Mouse (Mus musculus): Measurements from ENCODE around the gene Eml4. TPM values are rescaled to one million over a fixed set of nuclear protein-coding genes. Genes with fewer than 3 reads are reported as not detected.
A peak's percentile ranks its signal among the peaks of the same experiment; 100 is the strongest.

The Eml4 gene
- polyA plus RNA-seq, 1 experiment, result 13.0 TPM

DNA sequence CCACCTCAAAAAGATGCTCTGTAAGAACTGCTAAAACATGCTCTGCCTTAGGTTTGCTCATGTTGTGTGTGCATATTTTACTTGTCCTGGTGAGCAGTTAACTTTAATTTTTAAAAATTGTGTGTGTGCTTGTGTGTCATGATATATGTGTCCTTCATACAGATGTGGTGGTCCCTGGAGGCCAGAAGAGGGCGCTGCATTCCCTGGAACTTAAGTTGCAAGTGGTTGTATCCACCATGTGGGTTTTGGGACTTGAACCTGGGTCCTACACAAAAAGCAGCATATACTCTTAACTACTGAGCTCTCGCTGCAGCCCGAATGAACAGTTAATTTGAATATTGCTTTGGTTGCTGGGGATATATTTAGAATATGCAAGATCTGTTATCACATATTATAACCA is 36.4 kb downstream of the Eml4 start:
- TF ChIP-seq CTCF (IDR thresholded peaks at IDR 0.05; ENCODE audit: borderline replicate concordance, control insufficient read depth, extremely low read depth, insufficient read depth, low read length, poor library complexity), result no peak
- no peak for TF ChIP-seq POLR2A (IDR thresholded peaks at IDR 0.05; ENCODE audit: control insufficient read depth, extremely low read depth, insufficient read depth, low read length, poor library complexity)
- Histone ChIP-seq H3K36me3 (ENCODE audit: control insufficient read depth, insufficient read depth, low read length) (no peaks in the 10 kb centered on the region), H3K27ac (ENCODE audit: control insufficient read depth, insufficient read depth, low read length) (no peak overlapping the region), H3K27me3 (ENCODE audit: control insufficient read depth, insufficient read depth, low read length) (no peaks in the 10 kb centered on the region), H3K4me1 (replicated peaks; ENCODE audit: control insufficient read depth, insufficient read depth, low read length) (no peaks in the 10 kb centered on the region), H3K4me3 (ENCODE audit: control insufficient read depth, insufficient read depth, low read length) (no peak overlapping the region)
- peak; percentile 18 for DNase-seq
- WGBS, result 93% methylated on average over 3 of the region's 3 CpGs

DNA sequence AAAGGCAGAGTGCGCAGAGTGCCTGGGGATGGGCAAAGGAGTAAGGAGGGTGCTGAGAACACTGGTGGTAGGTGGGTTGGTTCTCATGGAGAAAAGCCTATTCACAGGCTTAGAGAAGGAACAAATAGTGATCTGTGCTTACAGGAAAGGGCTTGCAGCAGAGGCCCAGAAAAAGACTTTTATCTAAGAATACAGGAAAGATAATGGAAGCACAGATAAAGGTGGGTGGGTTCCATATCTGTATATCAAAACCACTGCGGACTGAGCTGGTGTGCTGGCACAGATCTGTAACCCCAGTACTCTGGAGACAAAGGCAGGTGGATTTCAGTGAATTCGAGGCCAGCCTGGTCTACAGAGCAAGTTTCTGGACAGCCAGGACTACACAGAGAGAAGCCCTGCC is 43.3 kb downstream of the Eml4 start:
- no peaks in the 10 kb centered on the region for H3K27me3 ChIP-seq (ENCODE audit: control insufficient read depth, insufficient read depth, low read length)
- no peak overlapping the region for H3K4me3 ChIP-seq (ENCODE audit: control insufficient read depth, insufficient read depth, low read length)
- no peak for TF ChIP-seq CTCF (IDR thresholded peaks at IDR 0.05; ENCODE audit: borderline replicate concordance, control insufficient read depth, extremely low read depth, insufficient read depth, low read length, poor library complexity)
- no peak for TF ChIP-seq POLR2A (IDR thresholded peaks at IDR 0.05; ENCODE audit: control insufficient read depth, extremely low read depth, insufficient read depth, low read length, poor library complexity)
- no peak for DNase-seq
- H3K4me1 ChIP-seq (replicated peaks; ENCODE audit: control insufficient read depth, insufficient read depth, low read length), result peaks cover 13% of the 10 kb centered on the region
- WGBS, result 17% methylated on average over 3 of the region's 3 CpGs
- no peak overlapping the region for H3K27ac ChIP-seq (ENCODE audit: control insufficient read depth, insufficient read depth, low read length)
- no peaks in the 10 kb centered on the region for H3K36me3 ChIP-seq (ENCODE audit: control insufficient read depth, insufficient read depth, low read length)

DNA sequence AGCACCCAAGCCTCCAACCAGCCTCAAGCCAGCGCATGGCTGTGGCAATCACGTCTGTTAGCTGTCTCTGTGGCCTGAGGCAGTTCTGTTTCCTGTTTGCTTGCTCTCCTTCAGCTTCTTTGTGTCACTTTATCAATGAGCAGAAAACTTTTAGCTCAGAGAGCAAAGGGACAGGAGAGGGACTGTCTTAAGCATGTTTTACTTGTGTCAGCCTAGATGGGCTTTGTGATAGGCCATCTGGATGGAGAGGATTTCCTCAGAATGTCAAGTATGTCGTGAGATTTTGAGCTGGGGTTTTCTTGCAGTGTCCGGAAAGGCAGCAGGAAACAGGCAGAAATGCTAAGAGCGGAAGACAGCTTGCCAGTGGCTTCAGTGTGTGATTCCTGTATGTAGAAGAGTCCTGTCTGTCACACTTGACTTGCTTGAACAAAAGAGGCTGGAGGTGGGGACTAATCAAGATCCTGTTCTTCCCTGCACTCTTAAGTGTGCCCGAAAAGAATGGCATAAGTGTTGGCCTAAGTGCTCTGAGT is 46.9 kb downstream of the Eml4 start:
- TF ChIP-seq CTCF (IDR thresholded peaks at IDR 0.05; ENCODE audit: borderline replicate concordance, control insufficient read depth, extremely low read depth, insufficient read depth, low read length, poor library complexity) (no peak), POLR2A (IDR thresholded peaks at IDR 0.05; ENCODE audit: control insufficient read depth, extremely low read depth, insufficient read depth, low read length, poor library complexity) (no peak)
- H3K36me3 ChIP-seq (ENCODE audit: control insufficient read depth, insufficient read depth, low read length), result no peaks in the 10 kb centered on the region
- H3K4me3 ChIP-seq (ENCODE audit: control insufficient read depth, insufficient read depth, low read length), result no peak overlapping the region
- peak overlapping the region; percentile 84 for H3K27ac ChIP-seq (ENCODE audit: control insufficient read depth, insufficient read depth, low read length)
- peak; percentile 36 for DNase-seq
- 6% methylated on average over 6 of the region's 6 CpGs for WGBS
- H3K27me3 ChIP-seq (ENCODE audit: control insufficient read depth, insufficient read depth, low read length), result no peaks in the 10 kb centered on the region
- H3K4me1 ChIP-seq (replicated peaks; ENCODE audit: control insufficient read depth, insufficient read depth, low read length), result peaks cover 13% of the 10 kb centered on the region

DNA sequence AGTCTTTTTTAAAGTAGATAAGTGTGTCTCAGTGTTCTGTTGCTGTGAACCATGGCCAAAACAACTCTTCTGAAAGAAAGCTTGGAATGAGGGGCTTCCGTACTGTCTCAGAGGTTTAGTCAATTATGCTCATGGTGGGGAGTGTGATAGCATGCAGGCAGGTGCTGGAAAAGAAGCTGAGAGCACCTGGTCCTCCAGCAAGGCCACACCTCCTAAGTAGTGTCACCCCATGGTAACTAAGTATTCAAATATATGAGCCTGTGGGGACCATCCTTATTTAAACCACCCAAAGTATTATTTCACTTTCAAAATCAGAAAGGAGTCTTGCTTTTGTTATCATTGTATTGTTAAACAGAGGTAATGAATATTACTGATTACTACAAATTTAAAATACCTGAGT is 48.0 kb downstream of the Eml4 start:
- no peaks in the 10 kb centered on the region for H3K27me3 ChIP-seq (ENCODE audit: control insufficient read depth, insufficient read depth, low read length)
- WGBS, result 91% methylated on average over 1 of the region's 1 CpGs
- no peak for DNase-seq
- H3K27ac ChIP-seq (ENCODE audit: control insufficient read depth, insufficient read depth, low read length), result no peak overlapping the region
- no peak overlapping the region for H3K4me3 ChIP-seq (ENCODE audit: control insufficient read depth, insufficient read depth, low read length)
- H3K36me3 ChIP-seq (ENCODE audit: control insufficient read depth, insufficient read depth, low read length), result no peaks in the 10 kb centered on the region
- peaks cover 13% of the 10 kb centered on the region for H3K4me1 ChIP-seq (replicated peaks; ENCODE audit: control insufficient read depth, insufficient read depth, low read length)
- TF ChIP-seq CTCF (IDR thresholded peaks at IDR 0.05; ENCODE audit: borderline replicate concordance, control insufficient read depth, extremely low read depth, insufficient read depth, low read length, poor library complexity), result no peak
- no peak for TF ChIP-seq POLR2A (IDR thresholded peaks at IDR 0.05; ENCODE audit: control insufficient read depth, extremely low read depth, insufficient read depth, low read length, poor library complexity)

DNA sequence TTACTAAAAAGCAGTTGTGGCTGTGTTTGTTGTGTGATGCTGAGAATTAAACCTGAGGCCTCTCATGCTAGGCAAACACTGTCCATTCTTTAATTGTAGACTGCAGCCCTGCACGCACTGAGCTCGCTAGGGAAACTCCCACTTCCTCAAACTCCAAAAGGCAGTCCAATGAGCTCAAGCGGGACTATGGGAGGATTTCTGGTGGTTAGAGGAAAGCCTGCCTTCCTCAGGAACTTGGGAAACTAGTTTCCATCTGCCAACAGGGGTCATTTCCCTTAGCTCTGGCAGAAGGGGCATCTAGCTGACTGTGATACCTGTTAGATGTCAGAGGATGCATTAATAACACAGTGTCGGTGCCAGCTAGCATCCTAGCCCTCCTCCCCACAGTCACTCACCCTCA is 79.9 kb downstream of the Eml4 start:
- Histone ChIP-seq H3K27me3 (ENCODE audit: control insufficient read depth, insufficient read depth, low read length) (no peaks in the 10 kb centered on the region), H3K4me3 (ENCODE audit: control insufficient read depth, insufficient read depth, low read length) (no peak overlapping the region), H3K36me3 (ENCODE audit: control insufficient read depth, insufficient read depth, low read length) (peaks cover 5% of the 10 kb centered on the region; the same call in 1 of the 2 replicates), H3K27ac (ENCODE audit: control insufficient read depth, insufficient read depth, low read length) (no peak overlapping the region), H3K4me1 (replicated peaks; ENCODE audit: control insufficient read depth, insufficient read depth, low read length) (no peaks in the 10 kb centered on the region)
- no peak for DNase-seq
- 92% methylated on average over 4 of the region's 4 CpGs for WGBS
- TF ChIP-seq POLR2A (IDR thresholded peaks at IDR 0.05; ENCODE audit: control insufficient read depth, extremely low read depth, insufficient read depth, low read length, poor library complexity), result no peak
- TF ChIP-seq CTCF (IDR thresholded peaks at IDR 0.05; ENCODE audit: borderline replicate concordance, control insufficient read depth, extremely low read depth, insufficient read depth, low read length, poor library complexity), result no peak

DNA sequence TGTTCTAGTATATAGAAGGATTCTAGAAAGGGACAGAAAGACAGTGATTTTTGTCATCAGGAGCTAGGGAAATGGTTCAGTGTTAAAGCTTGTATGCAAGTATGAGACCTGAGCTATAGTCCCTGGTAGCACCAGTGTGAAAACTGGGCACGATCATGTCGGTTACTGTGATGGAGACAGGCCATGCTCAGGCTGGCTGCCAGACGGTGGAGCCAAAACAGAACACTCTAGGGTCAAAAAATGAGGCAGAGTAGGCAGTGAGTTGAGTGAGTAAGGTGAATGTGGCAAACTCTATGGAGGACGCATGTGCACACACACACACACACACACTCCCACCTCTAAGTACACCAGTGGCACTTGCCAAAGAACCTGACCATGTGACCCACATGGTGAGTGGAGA is 92.7 kb downstream of the Eml4 start:
- WGBS, result 94% methylated on average over 4 of the region's 4 CpGs
- Histone ChIP-seq H3K27ac (ENCODE audit: control insufficient read depth, insufficient read depth, low read length) (no peak overlapping the region), H3K27me3 (ENCODE audit: control insufficient read depth, insufficient read depth, low read length) (no peaks in the 10 kb centered on the region), H3K4me1 (replicated peaks; ENCODE audit: control insufficient read depth, insufficient read depth, low read length) (no peaks in the 10 kb centered on the region), H3K4me3 (ENCODE audit: control insufficient read depth, insufficient read depth, low read length) (no peak overlapping the region), H3K36me3 (ENCODE audit: control insufficient read depth, insufficient read depth, low read length) (peaks cover 14% of the 10 kb centered on the region)
- TF ChIP-seq CTCF (IDR thresholded peaks at IDR 0.05; ENCODE audit: borderline replicate concordance, control insufficient read depth, extremely low read depth, insufficient read depth, low read length, poor library complexity), result no peak
- no peak for TF ChIP-seq POLR2A (IDR thresholded peaks at IDR 0.05; ENCODE audit: control insufficient read depth, extremely low read depth, insufficient read depth, low read length, poor library complexity)
- no peak for DNase-seq

DNA sequence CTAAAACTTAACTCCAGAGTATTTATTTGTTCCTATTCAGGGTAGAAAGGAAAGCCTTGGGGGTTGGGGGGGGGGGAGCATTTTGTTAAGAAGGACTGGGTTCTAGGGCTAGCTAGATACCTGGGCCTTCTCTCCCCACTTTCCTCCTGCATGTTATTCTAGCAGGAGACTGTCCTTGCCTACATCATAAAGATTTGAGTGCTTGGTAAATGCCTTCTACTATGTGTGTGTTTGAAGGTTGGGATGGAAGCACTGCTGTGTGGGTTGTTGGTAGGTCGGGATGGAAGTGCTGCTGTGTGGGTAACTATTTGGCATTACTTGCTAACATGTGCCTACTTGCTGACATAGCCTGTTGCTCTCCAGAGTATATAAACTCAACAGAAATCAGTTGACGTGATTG is 98.9 kb downstream of the Eml4 start:
- DNase-seq, result no peak
- Histone ChIP-seq H3K27me3 (ENCODE audit: control insufficient read depth, insufficient read depth, low read length) (no peaks in the 10 kb centered on the region), H3K27ac (ENCODE audit: control insufficient read depth, insufficient read depth, low read length) (no peak overlapping the region), H3K4me3 (ENCODE audit: control insufficient read depth, insufficient read depth, low read length) (no peak overlapping the region), H3K4me1 (replicated peaks; ENCODE audit: control insufficient read depth, insufficient read depth, low read length) (peaks cover 3% of the 10 kb centered on the region), H3K36me3 (ENCODE audit: control insufficient read depth, insufficient read depth, low read length) (peaks cover 7% of the 10 kb centered on the region)
- 97% methylated on average over 2 of the region's 2 CpGs for WGBS
- TF ChIP-seq POLR2A (IDR thresholded peaks at IDR 0.05; ENCODE audit: control insufficient read depth, extremely low read depth, insufficient read depth, low read length, poor library complexity) (no peak), CTCF (IDR thresholded peaks at IDR 0.05; ENCODE audit: borderline replicate concordance, control insufficient read depth, extremely low read depth, insufficient read depth, low read length, poor library complexity) (no peak)
